Mouse (Mus musculus): ENCODE results near the gene Def6. TPM values are rescaled to one million over a fixed set of nuclear protein-coding genes. Genes with fewer than 3 reads are reported as not detected.
A peak's percentile ranks its signal among the peaks of the same experiment; 100 is the strongest.

The Def6 gene
- total and polyA plus RNA-seq, 3 experiments = 121 to 154 TPM; not detected in 1

DNA sequence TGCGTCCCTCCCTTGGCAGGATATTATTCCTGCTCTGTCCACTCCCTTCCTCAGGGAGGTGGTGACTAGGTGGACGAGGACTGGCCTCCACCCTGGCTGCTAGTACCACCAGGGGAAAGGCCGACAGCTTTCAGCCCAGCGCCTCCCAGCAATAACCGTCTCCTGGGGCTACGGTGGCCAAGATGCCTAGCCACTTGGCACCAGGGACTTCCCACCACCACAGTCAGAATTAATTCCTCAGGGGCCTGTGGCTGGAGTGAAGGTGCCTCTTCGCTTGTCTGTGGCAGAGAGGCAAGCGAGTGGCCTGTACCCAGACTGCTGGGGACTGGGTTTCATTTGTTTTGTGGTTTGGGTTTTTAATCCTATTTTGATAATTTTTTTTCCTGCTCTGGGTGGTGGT, 2.1 kb upstream of the Def6 start:
- Histone ChIP-seq H3K27ac (ENCODE audit: control insufficient read depth, low read depth, low read length) (no peak overlapping the region), H3K36me3 (ENCODE audit: control insufficient read depth in 1 of 2, insufficient read depth in 2 of 2, low read length in 2 of 2) (peaks cover 0 to 10% of the 10 kb centered on the region in 2 experiments; a peak in 2 of 4 replicates), H3K79me2 (ENCODE audit: control insufficient read depth, insufficient read depth, low read length, poor library complexity) (peaks cover 27% of the 10 kb centered on the region), H3K27me3 (ENCODE audit: control insufficient read depth in 1 of 2, insufficient read depth in 2 of 2, low read length in 2 of 2) (no peaks in the 10 kb centered on the region), H3K4me3 (ENCODE audit: control insufficient read depth in 1 of 2, insufficient read depth in 1 of 2, low read depth in 2 of 2, low read length in 2 of 2) (no peak overlapping the region), H3K4me1 (ENCODE audit: control insufficient read depth in 1 of 2, insufficient read depth in 2 of 2, low read length in 2 of 2) (peaks cover 6 to 14% of the 10 kb centered on the region in 2 experiments), H3K9me3 (replicated peaks; ENCODE audit: insufficient read depth, low read length) (no peaks in the 10 kb centered on the region), H3K9ac (ENCODE audit: control insufficient read depth, low read depth, low read length, poor library complexity, severe bottlenecking) (no peak overlapping the region)
- TF ChIP-seq NRF1 (IDR thresholded peaks at IDR 0.05; ENCODE audit: insufficient read depth, low read depth, low read length, poor library complexity, severe bottlenecking) (no peak), MAZ (IDR thresholded peaks at IDR 0.05; ENCODE audit: low read depth, low read length) (no peak), EP300 (IDR thresholded peaks at IDR 0.05; ENCODE audit: low read depth in 1 of 2, low read length in 2 of 2) (no peak), SMC3 (IDR thresholded peaks at IDR 0.05; ENCODE audit: low read depth, low read length) (no peak), ZMIZ1 (IDR thresholded peaks at IDR 0.05; ENCODE audit: low read depth, low read length) (no peak), ETS1 (IDR thresholded peaks at IDR 0.05; ENCODE audit: low read depth, low read length) (no peak), MYB (IDR thresholded peaks at IDR 0.05; ENCODE audit: low read depth, low read length) (no peak), ZC3H11A (IDR thresholded peaks at IDR 0.05; ENCODE audit: low read depth, low read length) (no peak), USF1 (IDR thresholded peaks at IDR 0.05; ENCODE audit: low read depth, low read length) (no peak), NELFE (IDR thresholded peaks at IDR 0.05; ENCODE audit: low read depth, low read length) (no peak), ELF1 (IDR thresholded peaks at IDR 0.05; ENCODE audit: low read depth, low read length) (no peak), GABPA (IDR thresholded peaks at IDR 0.05; ENCODE audit: low read depth, low read length) (no peak), E2F4 (IDR thresholded peaks at IDR 0.05; ENCODE audit: borderline replicate concordance, low read depth, low read length) (no peak), MEF2A (IDR thresholded peaks at IDR 0.05; ENCODE audit: extremely low read depth, insufficient replicate concordance, low read depth, low read length, poor library complexity, severe bottlenecking) (no peak), POLR2AphosphoS2 (IDR thresholded peaks at IDR 0.05; ENCODE audit: low read length) (no peak)
- DNase-seq (ENCODE audit: low read depth, low spot score) = no peak

DNA sequence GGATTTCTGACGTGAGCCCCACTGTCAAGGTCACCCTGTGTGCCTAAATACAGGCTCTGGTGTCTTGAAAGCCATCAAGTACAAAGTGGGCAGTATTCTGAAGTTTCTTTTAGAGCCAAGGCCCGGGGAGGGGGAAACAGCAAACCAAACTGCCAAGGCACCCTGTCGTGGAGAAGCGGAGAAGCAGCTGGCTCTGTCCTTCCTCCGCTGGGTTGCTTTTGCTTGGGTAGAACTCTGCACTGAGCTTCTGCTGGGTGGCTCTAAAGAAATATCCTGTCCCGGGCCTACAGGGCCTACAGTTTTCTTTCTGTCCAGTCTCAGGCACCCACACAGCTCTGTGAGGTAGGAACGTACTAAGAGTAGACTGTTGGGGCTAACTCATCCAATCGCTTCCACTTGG, 486 bp upstream of the Def6 start:
- TF ChIP-seq RCOR1 (IDR thresholded peaks at IDR 0.05; ENCODE audit: low read depth, low read length) (no peak), USF2 (IDR thresholded peaks at IDR 0.05; ENCODE audit: borderline replicate concordance in 1 of 2, insufficient read depth in 1 of 2, low read depth in 1 of 2, low read length in 2 of 2) (no peak), POLR2AphosphoS2 (IDR thresholded peaks at IDR 0.05; ENCODE audit: low read length) (no peak), JUND (IDR thresholded peaks at IDR 0.05; ENCODE audit: low read depth, low read length) (no peak), MXI1 (IDR thresholded peaks at IDR 0.05; ENCODE audit: low read depth, low read length) (no peak), KAT2A (conservative IDR thresholded peaks at IDR 0.05; ENCODE audit: low read depth, low read length) (no peak), POLR2AphosphoS5 (IDR thresholded peaks at IDR 0.05; ENCODE audit: borderline replicate concordance, low read depth, low read length) (no peak), ETS1 (IDR thresholded peaks at IDR 0.05; ENCODE audit: low read depth, low read length) (no peak), MAFK (IDR thresholded peaks at IDR 0.05; ENCODE audit: borderline replicate concordance, low read depth, low read length) (no peak), MEF2A (IDR thresholded peaks at IDR 0.05; ENCODE audit: extremely low read depth, insufficient replicate concordance, low read depth, low read length, poor library complexity, severe bottlenecking) (no peak), SMC3 (IDR thresholded peaks at IDR 0.05; ENCODE audit: low read depth, low read length) (no peak), ZNF384 (IDR thresholded peaks at IDR 0.05; ENCODE audit: low read depth, low read length) (no peak), SIN3A (IDR thresholded peaks at IDR 0.05; ENCODE audit: low read length) (no peak), HCFC1 (IDR thresholded peaks at IDR 0.05; ENCODE audit: low read depth, low read length) (no peak), TAL1 (IDR thresholded peaks at IDR 0.05; ENCODE audit: low read length) (no peak), RAD21 (IDR thresholded peaks at IDR 0.05; ENCODE audit: low read depth, low read length) (no peak), BHLHE40 (IDR thresholded peaks at IDR 0.05; ENCODE audit: borderline replicate concordance, low read depth, low read length) (no peak), CHD1 (IDR thresholded peaks at IDR 0.05; ENCODE audit: low read depth, low read length) (no peak), CTCF (IDR thresholded peaks at IDR 0.05 in 2 of 3, conservative IDR thresholded peaks at IDR 0.05 in 1 of 3; ENCODE audit: control insufficient read depth in 1 of 3, insufficient read depth in 1 of 3, low read depth in 2 of 3, low read length in 3 of 3, poor library complexity in 1 of 3, severe bottlenecking in 1 of 3) (no peak), ELF1 (IDR thresholded peaks at IDR 0.05; ENCODE audit: low read depth, low read length) (no peak)
- no peaks in the 10 kb centered on the region for H3K27me3 ChIP-seq (ENCODE audit: control insufficient read depth in 1 of 2, insufficient read depth in 2 of 2, low read length in 2 of 2)
- no peaks in the 10 kb centered on the region for H3K9me3 ChIP-seq (replicated peaks; ENCODE audit: insufficient read depth, low read length)
- DNase-seq (ENCODE audit: low read depth, low spot score) = no peak
- peak overlapping the region; percentile 85 for H3K9ac ChIP-seq (ENCODE audit: control insufficient read depth, low read depth, low read length, poor library complexity, severe bottlenecking)
- H3K27ac ChIP-seq (ENCODE audit: control insufficient read depth, low read depth, low read length) = peak overlapping the region; percentile 96
- peaks cover 9 to 25% of the 10 kb centered on the region in 2 experiments for H3K4me1 ChIP-seq (ENCODE audit: control insufficient read depth in 1 of 2, insufficient read depth in 2 of 2, low read length in 2 of 2)
- H3K36me3 ChIP-seq (ENCODE audit: control insufficient read depth in 1 of 2, insufficient read depth in 2 of 2, low read length in 2 of 2) = peaks cover 0 to 17% of the 10 kb centered on the region in 2 experiments; a peak in 2 of 4 replicates
- peaks cover 37% of the 10 kb centered on the region for H3K79me2 ChIP-seq (ENCODE audit: control insufficient read depth, insufficient read depth, low read length, poor library complexity)
- peak overlapping the region; percentile 52 to 78 for H3K4me3 ChIP-seq (ENCODE audit: control insufficient read depth in 1 of 2, insufficient read depth in 1 of 2, low read depth in 2 of 2, low read length in 2 of 2)
